Mouse (Mus musculus) embryonic facial prominence, embryonic 14.5 days (tissue): ENCODE results near the gene Rapgef4. TPM values are rescaled to one million over a fixed set of nuclear protein-coding genes. Genes with fewer than 3 reads are reported as not detected.

Experiments
- ATAC-seq: fragments of 200-750 bp; cut with Nextera tagmentation; 2 replicates; pipeline ENCODE4 v1.8.0; 2017; ENCODE audit warnings: low read depth, moderate number of reproducible peaks, moderate TSS enrichment
- DNase-seq: peaks from one replicate; pipeline ENCODE4 v3.0.0-alpha.2; 2015; ENCODE audit warnings: low spot score
- H3K27ac ChIP-seq: fragments of 300-500 bp; sonication (generic); replicated peaks from 2 replicates; pipeline ENCODE4 v1.5.1; 2014; ENCODE audit warnings: low read depth, mild to moderate bottlenecking, low read length, moderate library complexity
- H3K27me3 ChIP-seq: fragments of 300-500 bp; sonication (generic); replicated peaks from 2 replicates; pipeline ENCODE4 v1.6.1; 2014; ENCODE audit warnings: low read length; ENCODE audit not compliant: control insufficient read depth, insufficient read depth
- H3K36me3 ChIP-seq: fragments of 300-500 bp; sonication (generic); 2 replicates; pipeline ENCODE4 v1.6.1; 2014; ENCODE audit warnings: low read length, mixed read lengths; ENCODE audit not compliant: control insufficient read depth, insufficient read depth
- H3K4me1 ChIP-seq: fragments of 300-500 bp; sonication (generic); 2 replicates; pipeline ENCODE4 v1.6.1; 2014; ENCODE audit warnings: antibody characterized with exemption, low read length; ENCODE audit not compliant: control insufficient read depth, insufficient read depth
- H3K4me2 ChIP-seq: fragments of 300-500 bp; sonication (generic); 2 replicates; pipeline ENCODE4 v1.6.1; 2014; ENCODE audit warnings: low read depth, mild to moderate bottlenecking, low read length, moderate library complexity, mixed read lengths
- H3K4me3 ChIP-seq: fragments of 300-500 bp; sonication (generic); 2 replicates; pipeline ENCODE4 v1.5.1; 2014; ENCODE audit warnings: low read depth, mild to moderate bottlenecking, low read length
- H3K9ac ChIP-seq: fragments of 300-500 bp; sonication (generic); 2 replicates; pipeline ENCODE4 v1.6.1; 2014; ENCODE audit warnings: low read depth, mild to moderate bottlenecking, low read length, moderate library complexity, mixed read lengths
- H3K9me3 ChIP-seq: fragments of 300-500 bp; sonication (generic); 2 replicates; pipeline ENCODE4 v1.6.1; 2016; ENCODE audit warnings: low read length; ENCODE audit not compliant: control insufficient read depth
- WGBS: fragments of 180-500 bp; shearing (Covaris S2); extraction: QIAGEN DNeasy Blood & Tissue Kit; methylation state at CpG from one replicate; pipeline ENCODE4 v1.1.7; 2014; 5-methylcytosine and 5-hydroxymethylcytosine counted together
- polyA plus RNA-seq: library from polyadenylated mRNA; unstranded; fragments of >200 nt; fragmentation: Nextera tagmentation; extraction: Ambion mirVana; gene quantifications from 2 replicates; pipeline ENCODE4 v1.2.1, GENCODE M21; 2014

Rapgef4 gene
- polyA plus RNA-seq, 1 experiment from 2014 or later, result 2.6 TPM

- Histone ChIP-seq H3K27ac (no peak overlapping the region), H3K4me2 (no peak overlapping the region), H3K27me3 (no peaks in the 10 kb centered on the region), H3K36me3 (no peaks in the 10 kb centered on the region), H3K4me1 (peaks cover 18% of the 10 kb centered on the region), H3K4me3 (no peak overlapping the region), H3K9me3 (no peaks in the 10 kb centered on the region), H3K9ac (no peak overlapping the region)
- WGBS, result 85% methylated on average over 2 of the region's 2 CpGs
- DNase-seq, result no peak
- no peak for ATAC-seq
These were observed 171.7 kb downstream of the Rapgef4 start for GRCm38 (mm10) chr2:72152746-72153145.

- no peak overlapping the region for H3K9ac ChIP-seq
- H3K4me1 ChIP-seq, result peaks cover 14% of the 10 kb centered on the region
- no peak for ATAC-seq
- no peak overlapping the region for H3K4me2 ChIP-seq
- H3K27me3 ChIP-seq, result no peaks in the 10 kb centered on the region
- no peak for DNase-seq
- WGBS, result 74% methylated on average over 1 of the region's 1 CpGs
- H3K36me3 ChIP-seq, result no peaks in the 10 kb centered on the region
- H3K27ac ChIP-seq, result no peak overlapping the region
- no peaks in the 10 kb centered on the region for H3K9me3 ChIP-seq
- H3K4me3 ChIP-seq, result no peak overlapping the region
These were observed 172.8 kb downstream of the Rapgef4 start for GRCm38 (mm10) chr2:72153851-72154250.

- ATAC-seq (peak; percentile 67; the same call in 1 of the 2 replicates), DNase-seq (peak; percentile 83)
- no peaks in the 10 kb centered on the region for H3K36me3 ChIP-seq
- no peak overlapping the region for H3K9ac ChIP-seq
- H3K4me2 ChIP-seq, result peak overlapping the region; percentile 10; the same call in 1 of the 2 replicates
- H3K4me1 ChIP-seq, result peaks cover 13% of the 10 kb centered on the region
- H3K27me3 ChIP-seq, result no peaks in the 10 kb centered on the region
- H3K9me3 ChIP-seq, result no peaks in the 10 kb centered on the region
- H3K4me3 ChIP-seq, result no peak overlapping the region
- WGBS, result 40% methylated on average over 8 of the region's 8 CpGs
- H3K27ac ChIP-seq, result no peak overlapping the region
These were observed 174.2 kb downstream of the Rapgef4 start for GRCm38 (mm10) chr2:72155102-72155773.

- no peaks in the 10 kb centered on the region for H3K27me3 ChIP-seq
- 80% methylated on average over 5 of the region's 5 CpGs for WGBS
- ATAC-seq (no peak), DNase-seq (no peak)
- no peaks in the 10 kb centered on the region for H3K9me3 ChIP-seq
- peaks cover 13% of the 10 kb centered on the region for H3K4me1 ChIP-seq
- H3K4me3 ChIP-seq, result no peak overlapping the region
- no peak overlapping the region for H3K4me2 ChIP-seq
- no peak overlapping the region for H3K9ac ChIP-seq
- no peak overlapping the region for H3K27ac ChIP-seq
- no peaks in the 10 kb centered on the region for H3K36me3 ChIP-seq
These were observed 175.4 kb downstream of the Rapgef4 start for GRCm38 (mm10) chr2:72156484-72156883.

GRCm38 (mm10) chr2:72157561-72157960, 176.5 kb downstream of the Rapgef4 start:
- 39% methylated on average over 9 of the region's 9 CpGs for WGBS
- H3K4me3 ChIP-seq, result no peak overlapping the region
- no peaks in the 10 kb centered on the region for H3K36me3 ChIP-seq
- no peaks in the 10 kb centered on the region for H3K27me3 ChIP-seq
- peak; percentile 50; the same call in 1 of the 2 replicates for ATAC-seq
- H3K9me3 ChIP-seq, result no peaks in the 10 kb centered on the region
- no peak overlapping the region for H3K27ac ChIP-seq
- peaks cover 13% of the 10 kb centered on the region for H3K4me1 ChIP-seq
- H3K4me2 ChIP-seq, result no peak overlapping the region
- DNase-seq, result peak; percentile 54
- H3K9ac ChIP-seq, result no peak overlapping the region

GRCm38 (mm10) chr2:72158045-72158444, 177.0 kb downstream of the Rapgef4 start:
- H3K36me3 ChIP-seq, result no peaks in the 10 kb centered on the region
- H3K27ac ChIP-seq, result no peak overlapping the region
- peaks cover 13% of the 10 kb centered on the region for H3K4me1 ChIP-seq
- no peaks in the 10 kb centered on the region for H3K27me3 ChIP-seq
- DNase-seq (no peak), ATAC-seq (no peak)
- H3K4me2 ChIP-seq, result no peak overlapping the region
- H3K4me3 ChIP-seq, result no peak overlapping the region
- H3K9ac ChIP-seq, result no peak overlapping the region
- H3K9me3 ChIP-seq, result no peaks in the 10 kb centered on the region
- WGBS, result 75% methylated on average over 5 of the region's 5 CpGs

GRCm38 (mm10) chr2:72158691-72159225, 177.7 kb downstream of the Rapgef4 start:
- H3K36me3 ChIP-seq, result no peaks in the 10 kb centered on the region
- DNase-seq (no peak), ATAC-seq (no peak)
- no peak overlapping the region for H3K4me3 ChIP-seq
- H3K9me3 ChIP-seq, result no peaks in the 10 kb centered on the region
- H3K27me3 ChIP-seq, result no peaks in the 10 kb centered on the region
- no peak overlapping the region for H3K27ac ChIP-seq
- no peak overlapping the region for H3K9ac ChIP-seq
- no peak overlapping the region for H3K4me2 ChIP-seq
- peaks cover 13% of the 10 kb centered on the region for H3K4me1 ChIP-seq
- WGBS, result 72% methylated on average over 10 of the region's 10 CpGs

- Histone ChIP-seq H3K36me3 (no peaks in the 10 kb centered on the region), H3K27ac (no peak overlapping the region), H3K27me3 (no peaks in the 10 kb centered on the region), H3K9me3 (no peaks in the 10 kb centered on the region), H3K4me2 (no peak overlapping the region), H3K4me1 (peaks cover 13% of the 10 kb centered on the region), H3K9ac (no peak overlapping the region), H3K4me3 (no peak overlapping the region)
- WGBS, result 65% methylated on average over 6 of the region's 6 CpGs
- ATAC-seq (no peak), DNase-seq (no peak)
These were observed 178.2 kb downstream of the Rapgef4 start for GRCm38 (mm10) chr2:72159281-72159680.
